Mouse (Mus musculus) kidney, adult 18-20 months (tissue): ENCODE data around the gene Plod1.
A peak's percentile ranks its signal among the peaks of the same experiment; 100 is the strongest.
"Not testable (repeated sequence)": the region's sequence is repeated elsewhere in the genome, so short reads cannot be mapped to it uniquely, and the experiment has no call there.

Source experiments
- DNase-seq: peaks from one replicate; pipeline ENCODE4 v3.0.0; 2021

Gene Plod1

GRCm38 (mm10) chr4:147888237-147888636 lies 48.3 kb downstream of the Plod1 start:
- no peak for DNase-seq

DNA sequence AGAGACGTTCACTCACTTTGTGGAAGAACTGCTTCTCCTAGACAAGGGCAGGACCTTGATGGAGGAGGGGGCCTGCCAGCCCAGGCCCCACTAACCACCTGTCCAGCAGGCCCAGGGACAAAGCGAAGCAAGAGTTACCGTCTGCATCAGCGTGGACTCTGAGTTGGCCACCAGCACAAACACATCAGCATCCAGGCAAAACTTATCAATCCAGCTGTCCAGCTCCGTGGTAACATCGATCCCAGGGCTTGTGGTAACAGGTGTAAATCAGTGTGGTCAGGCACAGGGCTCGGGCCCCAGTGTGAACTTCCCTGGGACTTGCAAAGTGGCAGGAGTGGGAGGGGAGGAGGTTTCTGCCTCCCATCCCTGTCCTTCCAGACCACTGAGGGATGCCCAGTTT lies 49.3 kb downstream of the Plod1 start:
- no peak for DNase-seq

DNA sequence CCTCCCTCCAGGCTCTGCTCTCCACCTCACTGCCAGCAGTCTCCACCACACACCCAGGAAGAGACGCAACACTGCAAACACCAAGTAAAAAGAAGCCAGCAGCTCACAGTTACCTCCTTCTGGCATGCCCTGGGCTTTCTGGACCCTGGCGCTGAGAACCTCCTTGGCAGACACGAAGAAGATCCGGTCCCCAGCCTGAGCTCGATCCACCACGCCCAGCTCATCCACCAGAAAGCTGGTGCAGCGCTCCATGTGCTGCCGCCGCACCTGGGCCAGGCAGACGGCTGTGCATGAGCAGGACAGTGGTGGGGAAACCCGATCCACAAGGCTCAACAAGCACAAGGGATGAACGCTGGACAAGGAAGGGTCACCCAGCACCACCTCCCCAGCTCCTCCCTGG lies 50.4 kb downstream of the Plod1 start:
- DNase-seq, result no peak

DNA sequence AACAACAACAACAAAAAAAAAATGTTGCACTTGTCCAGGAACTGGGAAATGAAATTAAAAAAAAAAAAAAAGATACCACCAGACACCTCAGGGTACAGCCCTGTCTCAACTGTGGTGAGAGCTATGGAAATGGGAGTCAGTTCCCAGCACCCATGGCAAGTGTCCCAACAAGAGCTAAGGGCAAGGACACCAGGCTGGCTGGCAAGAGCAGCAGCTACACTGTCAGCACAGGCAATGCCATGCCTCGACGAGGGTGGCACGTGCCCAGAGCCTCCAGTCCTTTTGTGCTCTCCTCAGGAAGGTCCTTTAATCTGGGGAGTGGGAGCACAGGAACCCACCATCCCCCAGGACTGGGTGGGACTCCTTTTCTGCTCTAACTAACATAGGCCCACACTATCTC lies 52.4 kb downstream of the Plod1 start:
- DNase-seq, result no peak

- DNase-seq, result no peak
Observed at GRCm38 (mm10) chr4:147883041-147883440, 53.5 kb downstream of the Plod1 start.

- no peak for DNase-seq
Observed at GRCm38 (mm10) chr4:147881792-147882191, 54.8 kb downstream of the Plod1 start.

GRCm38 (mm10) chr4:147879865-147880264 lies 56.7 kb downstream of the Plod1 start:
- DNase-seq, result no peak

DNA sequence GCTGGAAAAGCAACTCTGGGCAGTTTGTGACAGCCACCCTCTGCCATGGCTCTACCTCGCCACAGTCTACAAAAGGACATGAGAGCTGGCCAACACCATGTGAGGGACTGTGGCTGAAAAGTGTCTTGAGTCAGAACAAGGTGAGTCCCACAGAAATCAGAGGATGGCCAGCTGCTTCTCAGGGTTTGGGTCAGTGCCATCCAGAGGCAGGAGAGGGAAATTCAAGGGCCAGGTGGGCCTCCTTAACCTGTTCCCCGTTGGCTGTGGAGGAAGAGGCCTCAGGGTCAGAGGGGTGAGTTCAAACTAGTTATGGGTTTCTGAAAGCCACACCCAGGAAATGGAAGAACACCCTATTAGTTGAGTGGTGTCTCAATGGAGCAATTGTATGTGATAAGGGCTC lies 57.1 kb downstream of the Plod1 start:
- DNase-seq, result no peak

GRCm38 (mm10) chr4:147878537-147878936 lies 58.0 kb downstream of the Plod1 start:
- DNase-seq, result no peak

GRCm38 (mm10) chr4:147875852-147876575 lies 60.6 kb downstream of the Plod1 start:
- no peak for DNase-seq

- DNase-seq, result no peak
Observed at GRCm38 (mm10) chr4:147869238-147869637, 67.3 kb downstream of the Plod1 start.

GRCm38 (mm10) chr4:147868450-147869031 lies 68.0 kb downstream of the Plod1 start, which contains the start of the genes Miip and Fv1:
TSS of gene Miip (minus strand) at chr4:147868816.
TSS of gene Fv1 (plus strand) at chr4:147868979.
- DNase-seq, result peak; percentile 94

- DNase-seq, result no peak
Observed at GRCm38 (mm10) chr4:147867563-147868449, 68.8 kb downstream of the Plod1 start.

DNA sequence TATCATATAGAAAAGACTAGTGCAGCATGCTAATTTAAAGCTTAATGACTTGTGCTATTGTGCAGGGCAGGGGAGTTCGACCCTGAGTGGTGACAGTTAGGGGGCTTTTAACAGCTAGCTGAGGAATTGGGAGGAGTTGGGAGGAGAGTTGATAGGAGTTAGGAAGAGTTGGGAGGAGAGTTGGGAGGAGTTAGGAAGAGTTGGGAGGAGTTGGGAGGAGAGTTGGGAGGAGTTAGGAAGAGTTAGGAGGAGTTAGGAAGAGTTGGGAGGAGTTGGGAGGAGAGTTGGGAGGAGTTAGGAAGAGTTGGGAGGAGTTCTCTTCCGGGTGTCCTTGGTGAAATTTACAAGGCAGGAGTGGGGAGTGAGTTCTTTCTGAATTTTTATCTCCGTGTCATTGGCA lies 69.8 kb downstream of the Plod1 start:
- not testable (repeated sequence) for DNase-seq

DNA sequence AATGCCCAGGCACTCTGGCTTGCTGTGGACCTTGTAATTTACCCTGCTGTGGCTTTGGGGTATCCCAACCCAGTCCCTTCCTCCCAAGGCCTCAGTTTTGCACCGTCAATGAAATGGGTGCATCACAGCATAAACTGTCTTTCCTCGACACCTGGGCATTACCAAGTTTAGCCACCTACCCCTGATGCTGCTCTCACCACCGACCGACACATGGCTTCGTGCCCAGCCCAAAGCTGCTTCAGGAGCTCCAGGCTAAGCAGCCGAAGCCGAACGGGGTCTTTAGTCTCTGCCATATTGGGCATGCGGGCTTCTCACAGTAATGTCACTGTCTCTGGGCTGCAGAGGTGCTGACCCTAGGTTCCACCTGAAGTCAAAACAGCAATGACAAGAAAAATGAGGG lies 70.5 kb downstream of the Plod1 start:
- DNase-seq, result no peak

- DNase-seq, result no peak
Observed at GRCm38 (mm10) chr4:147865651-147866050, 70.9 kb downstream of the Plod1 start.

DNA sequence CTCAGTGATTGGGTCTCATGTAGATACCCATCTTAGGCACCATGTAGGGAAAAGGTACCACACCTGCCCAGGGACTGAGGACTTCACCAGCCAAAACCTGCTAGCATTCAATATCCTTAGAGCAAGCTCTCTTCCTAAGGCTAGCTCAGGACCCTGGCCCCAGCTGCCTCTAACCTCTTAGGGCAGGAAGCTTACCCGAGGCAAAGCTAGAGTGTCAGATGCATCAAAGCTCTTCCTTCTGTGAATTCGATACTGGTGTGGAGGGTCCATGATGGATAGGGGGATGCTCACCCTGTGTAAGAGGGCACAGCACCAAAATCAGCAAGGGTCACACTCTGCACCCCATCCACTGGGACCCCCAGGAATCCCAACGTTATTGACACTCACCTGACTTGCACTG lies 74.5 kb downstream of the Plod1 start:
- no peak for DNase-seq
